Mouse (Mus musculus) megakaryocyte, embryonic 14.5 days (primary cell): ENCODE measurements around the gene Nup107.

ENCODE experiments used
- FLI1 ChIP-seq: IDR thresholded peaks from 2 replicates; pipeline ENCODE4 v1.6.1; 2012; ENCODE audit warnings: low read length, inconsistent platforms, mixed read lengths
- GATA1 ChIP-seq: IDR thresholded peaks from 3 replicates; pipeline ENCODE4 v1.6.1; 2012; ENCODE audit warnings: mixed read lengths, low read length, inconsistent platforms, borderline replicate concordance

GRCm38 (mm10) chr10:117841765-117842164 lies 49.3 kb upstream of the Nup107 start:
- no peak for TF ChIP-seq FLI1
- no peak for TF ChIP-seq GATA1
